23 mouse cellular contexts compared by ENCODE assay signal in genomic region chr8:80037644-80038253, GRCm38 (mm10). TPM values are rescaled to one million over a fixed set of nuclear protein-coding genes. Genes with fewer than 3 reads are reported as not detected.
DNase-seq lines count a peak whose midpoint lies in the region; ATAC-seq and TF ChIP-seq lines count a peak whose summit lies in the region.
"Had no signal": no experiment of that assay in that cellular context is flagged by ENCODE, and none has a peak within 500 bp of the region (broad histone marks: within the 10 kb centered on the region; RNA-seq: fewer than 3 reads in every experiment).

No protein-coding gene starts in this region.

- WGBS in forebrain, embryonic 10.5 days: 29% methylated on average over 4 of the region's 4 CpGs
- WGBS in forebrain, embryonic 11.5 days: 20% methylated on average over 4 of the region's 4 CpGs
- WGBS in kidney, postnatal 0 days: 32% methylated on average over 4 of the region's 4 CpGs

- H3K9me3 ChIP-seq in forebrain, embryonic 10.5 days: no peaks in the 10 kb centered on the region
- H3K9me3 ChIP-seq in forebrain, embryonic 11.5 days (ENCODE audit: control insufficient read depth, low read length): no peaks in the 10 kb centered on the region
- H3K9me3 ChIP-seq in kidney, postnatal 0 days (replicated peaks; ENCODE audit: low read length): no peaks in the 10 kb centered on the region
- H3K9me3 ChIP-seq: embryonic facial prominence, embryonic 15.5 days; heart, embryonic 12.5 days; hindbrain, embryonic 12.5 days had no signal

- ATAC-seq in forebrain, embryonic 11.5 days (replicated peaks; ENCODE audit: low FRiP score): no peak; the same call in 1 of the 2 replicates
- peak; percentile 40; the same call in 1 of the 2 replicates for ATAC-seq in kidney, postnatal 0 days (replicated peaks; ENCODE audit: low FRiP score, low read depth)
- ATAC-seq: forebrain, embryonic 16.5 days; inflammation-experienced regulatory T-cells, adult 6 months had no signal

- peaks cover 34% of the 10 kb centered on the region for H3K27me3 ChIP-seq in forebrain, embryonic 10.5 days (ENCODE audit: poor library complexity, severe bottlenecking)
- no peaks in the 10 kb centered on the region for H3K27me3 ChIP-seq in forebrain, embryonic 11.5 days (ENCODE audit: control insufficient read depth, insufficient read depth, low read length)
- no peaks in the 10 kb centered on the region for H3K27me3 ChIP-seq in kidney, postnatal 0 days (ENCODE audit: insufficient read depth, low read length)
- H3K27me3 ChIP-seq: embryonic facial prominence, embryonic 15.5 days; heart, embryonic 12.5 days had no signal

- H3K4me1 ChIP-seq in forebrain, embryonic 10.5 days: peaks cover 41% of the 10 kb centered on the region
- peaks cover 2% of the 10 kb centered on the region; the same call in 1 of the 2 replicates for H3K4me1 ChIP-seq in forebrain, embryonic 11.5 days (replicated peaks; ENCODE audit: control insufficient read depth, insufficient read depth, low read length)
- no peaks in the 10 kb centered on the region for H3K4me1 ChIP-seq in kidney, postnatal 0 days (replicated peaks; ENCODE audit: insufficient read depth, low read length)
- H3K4me1 ChIP-seq: embryonic facial prominence, embryonic 15.5 days; heart, embryonic 12.5 days had no signal

- H3K9ac ChIP-seq in forebrain, embryonic 11.5 days (ENCODE audit: low read length): no peak overlapping the region
- no peak overlapping the region for H3K9ac ChIP-seq in kidney, postnatal 0 days (ENCODE audit: low read depth, low read length)
- H3K9ac ChIP-seq: embryonic facial prominence, embryonic 15.5 days; heart, embryonic 12.5 days; hindbrain, embryonic 12.5 days had no signal

- DNase-seq in forebrain, embryonic 10.5 days (ENCODE audit: extremely low spot score, low spot score): peak; percentile 25
- no peak for DNase-seq in forebrain, embryonic 11.5 days (ENCODE audit: low spot score)
- DNase-seq in kidney, postnatal 0 days (ENCODE audit: low spot score): no peak
- no peak for DNase-seq in kidney, postnatal 4 days
- DNase-seq in urinary bladder, postnatal 14 days (ENCODE audit: low spot score): peak; percentile 36
- no peak for DNase-seq in urinary bladder, postnatal 4 days (ENCODE audit: low spot score in 2 of 2)
- no peak for DNase-seq in layer of hippocampus, adult 18-20 months (ENCODE audit: low spot score in 2 of 2)
- DNase-seq: cerebellum, adult 2 months; gastrocnemius, postnatal 10 days; heart, postnatal 10 days; kidney, adult 18-20 months; kidney, postnatal 36 days; layer of hippocampus, adult 9-11 months; lung, postnatal 4 days; thymus, adult 2 months; thymus, postnatal 4 days had no signal

- H3K4me3 ChIP-seq in forebrain, embryonic 10.5 days: no peak overlapping the region
- no peak overlapping the region for H3K4me3 ChIP-seq in forebrain, embryonic 11.5 days (ENCODE audit: low read depth, low read length)
- no peak overlapping the region for H3K4me3 ChIP-seq in kidney, postnatal 0 days (replicated peaks; ENCODE audit: low read depth, low read length)
- H3K4me3 ChIP-seq: embryonic facial prominence, embryonic 15.5 days; heart, embryonic 12.5 days; hindbrain, embryonic 12.5 days had no signal

- H3K27ac ChIP-seq in forebrain, embryonic 10.5 days: no peak overlapping the region
- H3K27ac ChIP-seq in forebrain, embryonic 11.5 days (ENCODE audit: low read depth, low read length): no peak overlapping the region
- no peak overlapping the region for H3K27ac ChIP-seq in kidney, postnatal 0 days
- H3K27ac ChIP-seq: embryonic facial prominence, embryonic 15.5 days; hindbrain, embryonic 12.5 days had no signal

- H3K36me3 ChIP-seq in forebrain, embryonic 10.5 days (replicated peaks): no peaks in the 10 kb centered on the region
- H3K36me3 ChIP-seq in forebrain, embryonic 11.5 days (ENCODE audit: control insufficient read depth, insufficient read depth, low read length): no peaks in the 10 kb centered on the region
- no peaks in the 10 kb centered on the region for H3K36me3 ChIP-seq in kidney, postnatal 0 days (ENCODE audit: insufficient read depth, low read length)
- H3K36me3 ChIP-seq: embryonic facial prominence, embryonic 15.5 days; heart, embryonic 12.5 days; hindbrain, embryonic 12.5 days had no signal

- no peak for TF ChIP-seq CTCF in kidney, postnatal 0 days (IDR thresholded peaks at IDR 0.05; ENCODE audit: low read depth)

- no peak overlapping the region for H3K4me2 ChIP-seq in forebrain, embryonic 11.5 days (ENCODE audit: low read depth, low read length, severe bottlenecking)
- no peak overlapping the region for H3K4me2 ChIP-seq in kidney, postnatal 0 days (ENCODE audit: low read length)
- H3K4me2 ChIP-seq: embryonic facial prominence, embryonic 15.5 days; heart, embryonic 12.5 days; hindbrain, embryonic 12.5 days had no signal

RNA-seq across cellular contexts. Expression of gene Hhip, which starts 20.1 kb away (rescaled TPM):
- polyA plus RNA-seq in forebrain, embryonic 10.5 days (2016; fragmentation: Nextera tagmentation; extraction: Ambion mirVana): 1.7 and 2.1 TPM in 2 replicates
- polyA plus RNA-seq in forebrain, embryonic 11.5 days (2014; fragmentation: Nextera tagmentation; extraction: Ambion mirVana): 1.9 and 2.8 TPM in 2 replicates
- 4.9 and 7.6 TPM in 2 replicates for polyA plus RNA-seq in kidney, postnatal 0 days (2015; fragmentation: Nextera tagmentation; extraction: Ambion mirVana)
- total RNA-seq in layer of hippocampus, adult 18-20 months (2021): 1 to 10 TPM; 3.3 to 4.5 TPM
- total RNA-seq: granulocyte monocyte progenitor cell, adult 5-6 weeks; megakaryocyte-erythroid progenitor cell, adult 5-6 weeks had no signal

Comparison
In these comparisons a context has a peak if more than half of its experiments do, and no peak if none do; other contexts are left out.
1. DNase-seq: peak in forebrain, embryonic 10.5 days (single experiment) and urinary bladder, postnatal 14 days (single experiment); none in forebrain, embryonic 11.5 days (single experiment), kidney, postnatal 0 days (single experiment), kidney, postnatal 4 days (0 of 2), urinary bladder, postnatal 4 days (0 of 2) and layer of hippocampus, adult 18-20 months (0 of 2).